Mouse (Mus musculus) monocyte, adult 2 months (primary cell): ENCODE results near the gene Gspt2.
"Not testable (repeated sequence)": the region's sequence is repeated elsewhere in the genome, so short reads cannot be mapped to it uniquely, and the experiment has no call there.

ENCODE experiments used
- DNase-seq, 2 experiments: peaks; one replicate each; pipeline ENCODE4 v3.0.0; 2022; ENCODE audit warnings: low spot score in 2 of 2, low read depth in 1 of 2

Gspt2 gene

GRCm38 (mm10) chrX:94635961-94636563 is at the start of gene Gspt2:
Gene Gspt2, plus strand, starts transcription at chrX:94636069.
- DNase-seq = peak in 1 of 2 experiments; percentile 3

- no peak for DNase-seq
Measured at GRCm38 (mm10) chrX:94624835-94625803, 10.8 kb upstream of the Gspt2 start.

- no peak for DNase-seq
Measured at GRCm38 (mm10) chrX:94636911-94637310, 1.0 kb downstream of the Gspt2 start.

GRCm38 (mm10) chrX:94648541-94648940 is 12.7 kb downstream of the Gspt2 start:
- no peak for DNase-seq

DNA sequence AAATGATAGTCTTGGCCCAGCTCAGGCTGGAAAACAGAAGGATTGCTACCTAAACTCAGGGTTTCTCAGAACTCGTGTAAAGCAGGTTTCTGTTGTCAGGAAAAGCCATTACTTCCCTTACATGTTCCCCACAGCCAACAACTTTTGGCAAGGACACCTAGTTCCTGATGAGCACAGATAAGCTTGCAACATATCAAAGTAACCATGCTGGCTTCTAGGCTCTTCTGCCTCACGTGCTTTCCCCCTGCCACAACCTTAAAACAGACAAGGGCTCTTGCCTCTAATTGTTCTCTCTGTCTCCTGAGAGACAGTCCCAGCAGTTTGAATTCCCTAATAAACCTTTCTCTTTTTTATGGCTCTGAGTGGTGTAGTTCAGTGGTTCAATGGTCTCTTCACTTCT is 21.9 kb downstream of the Gspt2 start:
- DNase-seq = no peak

DNA sequence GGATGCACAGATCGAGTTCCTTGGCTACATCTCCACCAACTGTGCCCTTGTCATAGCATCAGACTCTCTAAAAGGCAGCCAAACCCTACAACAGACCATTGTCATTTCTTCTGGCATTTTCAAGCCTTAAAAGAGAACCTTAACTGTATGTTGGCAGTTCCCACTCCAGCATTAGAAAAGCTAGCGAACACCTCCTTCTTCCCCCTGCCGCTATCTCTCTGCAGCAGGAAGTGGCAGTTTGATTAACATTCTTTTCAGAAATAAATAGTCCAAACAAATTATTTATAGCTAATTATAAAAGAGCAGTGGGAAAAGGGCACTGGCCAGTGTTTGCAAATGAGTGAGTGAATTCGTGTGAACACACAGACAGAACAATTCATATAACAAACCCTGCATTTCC is 34.9 kb downstream of the Gspt2 start:
- no peak for DNase-seq

DNA sequence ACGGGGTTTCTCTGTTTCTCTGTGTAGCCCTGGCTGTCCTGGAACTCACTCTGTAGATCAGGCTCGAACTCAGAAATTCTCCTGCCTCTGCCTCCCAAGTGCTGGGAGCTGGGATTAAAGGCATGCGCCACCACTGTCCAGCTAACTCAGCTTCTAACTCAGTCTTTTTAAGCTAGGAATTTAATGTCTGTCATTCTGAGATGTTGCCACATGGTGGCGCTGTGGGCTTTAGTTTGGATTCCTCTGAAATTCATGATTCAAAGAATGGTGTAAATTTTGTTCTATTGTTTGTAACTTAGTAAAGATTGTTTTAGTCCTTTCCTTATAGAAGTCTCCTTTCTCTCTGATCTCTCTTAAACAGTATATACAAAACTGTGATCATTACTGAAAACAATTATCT is 39.1 kb downstream of the Gspt2 start:
- DNase-seq = no peak

GRCm38 (mm10) chrX:94681581-94681980 is 45.7 kb downstream of the Gspt2 start:
- DNase-seq = not testable (repeated sequence)

- not testable (repeated sequence) for DNase-seq
Measured at GRCm38 (mm10) chrX:94689593-94689992, 53.7 kb downstream of the Gspt2 start.
